Mouse (Mus musculus): Measurements from ENCODE around the gene Parp11. TPM values are rescaled to one million over a fixed set of nuclear protein-coding genes. Genes with fewer than 3 reads are reported as not detected.

Gene Parp11
- polyA plus RNA-seq, 1 experiment = 24.6 TPM

- no peak overlapping the region for H3K27ac ChIP-seq (ENCODE audit: insufficient read depth, low read length)
- no peaks in the 10 kb centered on the region for H3K4me1 ChIP-seq (ENCODE audit: control insufficient read depth, insufficient read depth, low read length)
- no peak overlapping the region for H3K4me3 ChIP-seq (ENCODE audit: insufficient read depth, low read length)
- TF ChIP-seq POLR2A (IDR thresholded peaks at IDR 0.05; ENCODE audit: extremely low read depth, insufficient read depth, low read length) (no peak), CTCF (IDR thresholded peaks at IDR 0.05; ENCODE audit: extremely low read depth, insufficient read depth, low read length) (no peak)
These were observed 15.9 kb upstream of the Parp11 start for GRCm38 (mm10) chr6:127430716-127431115.

- Histone ChIP-seq H3K4me3 (ENCODE audit: insufficient read depth, low read length) (no peak overlapping the region), H3K27ac (ENCODE audit: insufficient read depth, low read length) (no peak overlapping the region), H3K4me1 (ENCODE audit: control insufficient read depth, insufficient read depth, low read length) (no peaks in the 10 kb centered on the region)
- TF ChIP-seq CTCF (IDR thresholded peaks at IDR 0.05; ENCODE audit: extremely low read depth, insufficient read depth, low read length) = no peak
- no peak for TF ChIP-seq POLR2A (IDR thresholded peaks at IDR 0.05; ENCODE audit: extremely low read depth, insufficient read depth, low read length)
These were observed 15.4 kb upstream of the Parp11 start for GRCm38 (mm10) chr6:127431196-127431766.

- Histone ChIP-seq H3K27ac (ENCODE audit: insufficient read depth, low read length) (no peak overlapping the region), H3K4me3 (ENCODE audit: insufficient read depth, low read length) (no peak overlapping the region), H3K4me1 (ENCODE audit: control insufficient read depth, insufficient read depth, low read length) (no peaks in the 10 kb centered on the region)
- TF ChIP-seq CTCF (IDR thresholded peaks at IDR 0.05; ENCODE audit: extremely low read depth, insufficient read depth, low read length) (no peak), POLR2A (IDR thresholded peaks at IDR 0.05; ENCODE audit: extremely low read depth, insufficient read depth, low read length) (no peak)
These were observed 12.6 kb upstream of the Parp11 start for GRCm38 (mm10) chr6:127433886-127434647.

GRCm38 (mm10) chr6:127434648-127434984 lies 12.0 kb upstream of the Parp11 start:
- Histone ChIP-seq H3K27ac (ENCODE audit: insufficient read depth, low read length) (no peak overlapping the region), H3K4me1 (ENCODE audit: control insufficient read depth, insufficient read depth, low read length) (no peaks in the 10 kb centered on the region), H3K4me3 (ENCODE audit: insufficient read depth, low read length) (no peak overlapping the region)
- TF ChIP-seq CTCF (IDR thresholded peaks at IDR 0.05; ENCODE audit: extremely low read depth, insufficient read depth, low read length) (no peak), POLR2A (IDR thresholded peaks at IDR 0.05; ENCODE audit: extremely low read depth, insufficient read depth, low read length) (no peak)

GRCm38 (mm10) chr6:127439063-127439462 lies 7.6 kb upstream of the Parp11 start:
- Histone ChIP-seq H3K27ac (ENCODE audit: insufficient read depth, low read length) (no peak overlapping the region), H3K4me1 (ENCODE audit: control insufficient read depth, insufficient read depth, low read length) (no peaks in the 10 kb centered on the region), H3K4me3 (ENCODE audit: insufficient read depth, low read length) (no peak overlapping the region)
- TF ChIP-seq POLR2A (IDR thresholded peaks at IDR 0.05; ENCODE audit: extremely low read depth, insufficient read depth, low read length) = no peak
- no peak for TF ChIP-seq CTCF (IDR thresholded peaks at IDR 0.05; ENCODE audit: extremely low read depth, insufficient read depth, low read length)

GRCm38 (mm10) chr6:127439540-127440195 lies 7.0 kb upstream of the Parp11 start:
- Histone ChIP-seq H3K4me1 (ENCODE audit: control insufficient read depth, insufficient read depth, low read length) (no peaks in the 10 kb centered on the region), H3K27ac (ENCODE audit: insufficient read depth, low read length) (no peak overlapping the region), H3K4me3 (ENCODE audit: insufficient read depth, low read length) (no peak overlapping the region)
- TF ChIP-seq CTCF (IDR thresholded peaks at IDR 0.05; ENCODE audit: extremely low read depth, insufficient read depth, low read length) (no peak), POLR2A (IDR thresholded peaks at IDR 0.05; ENCODE audit: extremely low read depth, insufficient read depth, low read length) (no peak)

- Histone ChIP-seq H3K27ac (ENCODE audit: insufficient read depth, low read length) (no peak overlapping the region), H3K4me1 (ENCODE audit: control insufficient read depth, insufficient read depth, low read length) (no peaks in the 10 kb centered on the region), H3K4me3 (ENCODE audit: insufficient read depth, low read length) (no peak overlapping the region)
- TF ChIP-seq CTCF (IDR thresholded peaks at IDR 0.05; ENCODE audit: extremely low read depth, insufficient read depth, low read length) = no peak
- TF ChIP-seq POLR2A (IDR thresholded peaks at IDR 0.05; ENCODE audit: extremely low read depth, insufficient read depth, low read length) = no peak
These were observed 6.1 kb upstream of the Parp11 start for GRCm38 (mm10) chr6:127440416-127441104.

GRCm38 (mm10) chr6:127442584-127442983 lies 4.1 kb upstream of the Parp11 start:
- Histone ChIP-seq H3K27ac (ENCODE audit: insufficient read depth, low read length) (no peak overlapping the region), H3K4me3 (ENCODE audit: insufficient read depth, low read length) (no peak overlapping the region), H3K4me1 (ENCODE audit: control insufficient read depth, insufficient read depth, low read length) (no peaks in the 10 kb centered on the region)
- no peak for TF ChIP-seq POLR2A (IDR thresholded peaks at IDR 0.05; ENCODE audit: extremely low read depth, insufficient read depth, low read length)
- TF ChIP-seq CTCF (IDR thresholded peaks at IDR 0.05; ENCODE audit: extremely low read depth, insufficient read depth, low read length) = no peak

- no peak overlapping the region for H3K4me3 ChIP-seq (ENCODE audit: insufficient read depth, low read length)
- no peaks in the 10 kb centered on the region for H3K4me1 ChIP-seq (ENCODE audit: control insufficient read depth, insufficient read depth, low read length)
- H3K27ac ChIP-seq (ENCODE audit: insufficient read depth, low read length) = no peak overlapping the region
- TF ChIP-seq CTCF (IDR thresholded peaks at IDR 0.05; ENCODE audit: extremely low read depth, insufficient read depth, low read length) = no peak
- no peak for TF ChIP-seq POLR2A (IDR thresholded peaks at IDR 0.05; ENCODE audit: extremely low read depth, insufficient read depth, low read length)
These were observed 2.7 kb upstream of the Parp11 start for GRCm38 (mm10) chr6:127443910-127444309.

Measured in cortical plate, adult 2 months (tissue).